Mouse (Mus musculus) B cell, adult 2 months (primary cell): Measurements from ENCODE around the gene Zfp362.

Experiments used
- DNase-seq, 2 experiments: peaks; one replicate each; pipeline ENCODE4 v3.0.0; 2022

The Zfp362 gene

DNA sequence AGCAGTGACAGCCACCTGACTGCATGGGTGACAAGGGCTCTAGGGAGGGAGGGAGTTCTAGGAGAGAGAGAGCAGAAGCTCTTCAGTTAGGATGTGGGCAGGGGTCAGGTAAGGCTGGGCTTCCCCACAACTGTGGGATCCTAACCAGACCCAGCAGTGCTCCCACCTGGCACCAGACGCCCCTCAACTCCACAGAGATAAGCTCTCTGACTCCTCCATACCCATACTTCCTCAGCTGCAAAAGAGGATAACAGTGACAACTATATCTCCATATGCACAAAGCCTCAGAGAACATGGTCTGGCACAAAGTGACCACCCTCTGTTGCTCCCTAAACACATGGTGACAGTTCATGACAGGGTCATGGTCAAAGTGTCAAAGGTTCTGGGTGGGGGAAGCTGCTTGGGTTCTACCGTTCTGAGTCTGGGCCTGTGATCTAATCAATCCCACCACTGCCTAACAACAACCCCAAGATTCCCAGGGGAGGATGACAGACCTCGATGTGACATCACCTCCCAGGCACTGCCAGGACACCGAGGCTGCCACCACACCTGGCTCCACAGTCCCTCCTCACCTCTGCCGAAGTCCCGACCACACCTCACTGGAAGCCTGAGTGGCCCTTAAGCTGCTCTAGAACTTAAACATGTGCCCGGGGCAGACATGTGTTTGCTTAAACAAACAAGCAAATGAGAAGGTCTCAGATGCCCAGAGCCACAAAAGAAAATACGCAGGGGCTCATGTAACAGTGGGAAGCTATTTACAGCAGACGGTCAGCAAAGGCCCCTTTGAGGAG lies 4.0 kb downstream of the Zfp362 start:
- DNase-seq = no peak

GRCm38 (mm10) chr4:128796788-128797187 lies 9.1 kb downstream of the Zfp362 start:
- DNase-seq = peak; percentile 26 to 33

DNA sequence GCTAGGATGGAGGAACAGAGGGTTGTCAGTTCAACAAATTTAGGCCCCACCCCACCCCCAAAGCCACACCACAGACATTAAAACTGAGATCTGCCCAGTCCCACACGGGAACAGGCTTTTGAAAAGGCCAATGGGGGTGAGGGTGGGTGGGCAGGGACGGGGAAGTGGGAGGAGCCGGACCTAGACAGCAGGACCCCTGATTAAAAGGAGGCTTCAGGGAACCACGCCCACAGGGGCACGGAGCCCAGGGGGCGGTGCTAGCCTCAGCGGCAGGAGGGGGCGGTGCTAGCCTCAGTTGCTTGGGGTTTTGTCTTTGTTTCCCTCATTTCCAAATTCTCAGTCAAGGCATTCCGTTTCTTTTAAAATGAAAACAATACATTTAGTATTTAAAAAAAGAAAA lies 10.2 kb downstream of the Zfp362 start:
- no peak for DNase-seq

- DNase-seq = no peak
Measured at GRCm38 (mm10) chr4:128794198-128794597, 11.6 kb downstream of the Zfp362 start.

GRCm38 (mm10) chr4:128793710-128794109 lies 12.1 kb downstream of the Zfp362 start:
- DNase-seq = no peak

DNA sequence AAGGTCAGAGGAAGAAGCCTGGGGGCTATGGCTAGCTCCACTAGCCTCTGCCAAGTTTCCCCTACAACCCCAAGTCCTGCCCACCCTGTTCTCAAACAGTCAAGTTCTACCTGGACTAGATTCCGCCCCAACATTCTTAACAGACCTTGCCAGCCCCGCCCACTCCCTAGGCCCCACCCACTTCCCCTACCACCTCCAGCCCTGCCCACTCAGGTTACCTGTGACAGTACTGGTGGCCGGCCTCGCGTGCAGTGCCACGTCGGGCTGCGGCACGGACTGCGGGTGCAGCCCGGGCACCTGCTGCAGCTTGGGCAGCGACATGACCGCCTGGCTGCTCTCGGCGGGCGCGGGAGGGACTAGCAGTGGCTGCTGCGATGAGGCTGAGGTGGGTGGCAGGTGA lies 16.2 kb downstream of the Zfp362 start:
- DNase-seq = no peak

- no peak for DNase-seq
Measured at GRCm38 (mm10) chr4:128788108-128788507, 17.7 kb downstream of the Zfp362 start.

- no peak for DNase-seq
Measured at GRCm38 (mm10) chr4:128787023-128787939, 18.6 kb downstream of the Zfp362 start.

DNA sequence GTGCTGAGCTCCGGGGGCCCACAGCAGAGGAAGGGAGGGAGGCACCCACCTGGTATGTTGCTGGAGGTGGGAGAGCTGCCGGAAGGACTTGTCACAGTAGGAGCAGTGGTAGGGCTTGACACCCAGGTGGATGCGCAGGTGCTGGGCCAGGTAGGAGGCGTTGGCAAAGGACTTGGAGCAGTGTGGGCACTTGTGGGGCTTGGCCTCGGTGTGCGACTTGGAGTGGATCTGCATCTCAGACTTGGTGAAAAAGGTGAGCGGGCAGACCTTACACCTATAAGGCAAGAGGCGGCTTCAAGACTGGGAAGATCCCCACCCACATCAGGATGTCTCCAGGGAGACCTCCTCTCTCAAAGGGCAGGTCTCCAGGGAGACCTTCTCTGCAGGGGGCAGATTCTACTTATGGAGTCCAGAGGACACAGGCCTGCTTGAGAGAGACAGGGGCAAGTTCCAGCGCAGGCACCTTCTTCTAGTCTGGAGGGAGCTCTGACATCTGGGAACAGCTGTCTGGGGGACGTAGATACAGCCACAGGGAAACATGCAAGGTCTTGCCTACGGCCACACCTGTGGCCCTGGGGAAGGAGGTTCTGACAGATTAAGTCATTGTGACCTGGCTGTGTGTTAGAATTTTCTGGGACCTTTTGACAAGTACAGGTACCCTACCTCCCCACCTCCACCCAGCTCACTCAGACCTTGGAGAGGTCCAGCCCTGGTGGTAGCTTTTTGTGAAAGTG lies 19.8 kb downstream of the Zfp362 start:
- no peak for DNase-seq

GRCm38 (mm10) chr4:128784950-128785631 lies 20.8 kb downstream of the Zfp362 start:
- DNase-seq = no peak

DNA sequence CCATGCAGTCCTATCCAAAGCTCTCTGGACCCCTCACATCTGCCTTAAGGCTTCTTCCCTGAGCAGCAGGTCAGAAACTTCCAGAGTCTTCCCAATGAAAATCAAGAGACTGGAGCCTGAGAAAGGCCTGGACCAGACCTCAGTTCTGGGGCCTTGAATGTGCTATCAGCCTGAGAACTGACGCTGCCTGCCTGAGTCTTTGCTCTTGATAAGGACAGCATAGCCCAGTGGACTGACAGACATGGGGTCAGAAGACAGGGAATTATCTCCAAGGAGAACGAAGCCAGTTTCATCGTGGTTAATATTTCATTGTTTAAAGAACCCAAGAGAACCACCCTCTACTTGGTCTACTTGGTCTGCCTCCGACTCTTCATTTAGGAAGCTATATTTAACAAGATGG lies 23.2 kb downstream of the Zfp362 start:
- no peak for DNase-seq

GRCm38 (mm10) chr4:128782037-128782436 lies 23.8 kb downstream of the Zfp362 start:
- DNase-seq = no peak

DNA sequence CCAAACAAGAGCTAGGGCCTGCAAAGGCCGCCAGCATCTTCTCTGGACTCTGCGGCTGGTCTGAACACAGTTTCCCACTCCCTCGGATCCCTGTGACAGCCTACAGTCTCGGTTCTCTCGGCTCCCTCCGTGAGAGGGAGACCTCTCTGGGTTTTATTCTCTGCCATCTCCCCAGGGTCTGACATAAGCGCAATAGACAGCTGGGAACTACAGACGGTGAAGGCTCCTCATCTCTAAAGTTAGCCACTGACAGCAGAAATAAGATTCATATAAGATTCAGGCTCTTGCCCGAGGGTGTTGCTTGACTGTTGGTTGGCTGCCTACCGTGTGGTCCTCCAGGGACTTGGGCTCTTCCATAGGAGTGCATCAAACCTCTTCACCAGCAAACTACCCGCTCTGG lies 28.3 kb downstream of the Zfp362 start:
- DNase-seq = no peak

DNA sequence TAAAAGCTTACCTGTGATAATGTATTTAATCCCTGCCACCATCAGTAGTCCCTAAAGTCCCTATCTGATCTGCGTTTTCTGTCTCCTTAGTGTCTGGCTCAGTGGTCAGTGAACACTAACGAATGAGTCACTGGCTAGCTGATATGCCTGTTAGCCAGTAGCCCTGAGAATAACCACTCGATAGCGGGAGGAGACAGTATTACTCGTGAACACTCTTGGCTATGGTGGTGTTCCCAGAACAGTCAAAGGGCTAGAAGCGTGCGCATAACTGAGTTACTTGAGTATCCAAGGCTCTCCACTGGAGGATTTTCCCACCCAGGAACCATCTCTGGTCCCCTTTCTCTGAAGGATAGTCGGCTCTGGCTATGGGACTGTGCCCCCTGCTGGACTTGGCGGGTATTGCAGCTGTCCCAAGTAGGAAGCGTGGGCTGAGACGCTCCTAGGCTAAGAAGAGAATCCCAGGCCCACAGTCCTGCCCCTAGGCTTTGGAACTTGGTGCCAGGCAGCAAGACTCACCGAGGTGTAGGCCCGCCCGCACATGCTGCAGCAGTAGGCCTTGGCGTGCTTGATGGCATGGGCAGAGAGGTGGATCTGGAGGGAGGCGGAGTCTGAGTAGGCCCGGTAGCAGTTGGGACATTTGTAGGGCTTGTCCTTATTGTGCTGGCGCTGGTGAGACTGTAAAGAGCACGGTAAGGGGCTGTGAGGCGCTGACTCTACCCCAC lies 29.1 kb downstream of the Zfp362 start:
- DNase-seq = peak; percentile 86

DNA sequence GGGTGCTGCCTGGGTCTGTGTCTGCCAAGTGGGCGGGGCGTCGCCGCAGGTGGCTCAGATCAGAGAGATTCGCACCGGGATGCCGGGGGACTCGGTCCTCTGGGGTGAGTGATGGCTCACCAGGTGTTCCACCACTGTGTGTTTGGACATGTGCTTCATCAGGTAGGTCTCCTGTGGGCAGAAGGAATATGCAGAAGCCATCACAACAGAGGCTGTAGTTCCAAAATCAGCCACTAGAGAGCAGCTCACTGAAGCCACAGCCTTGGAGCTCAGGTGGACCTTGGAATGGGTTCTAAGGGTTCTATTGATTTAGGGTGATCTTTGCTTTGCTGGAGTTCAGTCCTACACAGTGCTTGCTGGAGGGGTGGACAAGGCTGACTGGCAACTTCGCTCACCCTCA lies 31.4 kb downstream of the Zfp362 start:
- DNase-seq = peak; percentile 77

DNA sequence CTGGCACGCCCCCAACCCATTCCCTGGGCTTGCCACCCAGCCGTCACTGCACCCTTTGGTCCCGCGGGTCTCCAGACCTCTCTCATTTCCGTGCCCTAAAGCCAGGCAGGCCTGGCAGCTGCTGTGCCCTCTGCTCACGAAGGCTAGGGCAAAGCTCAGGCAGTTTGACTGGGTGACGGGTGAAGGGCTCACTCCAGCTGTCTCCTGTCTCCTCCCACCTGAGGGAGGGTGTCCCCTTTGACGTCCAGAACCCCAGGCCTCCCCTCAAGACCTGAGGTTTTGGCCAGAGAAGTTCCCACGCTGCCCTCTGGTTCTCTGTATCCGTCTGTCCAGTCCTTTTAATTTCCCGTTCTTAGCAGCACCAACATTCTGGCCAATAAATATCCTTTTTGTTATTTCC lies 32.0 kb downstream of the Zfp362 start:
- no peak for DNase-seq

- no peak for DNase-seq
Measured at GRCm38 (mm10) chr4:128770698-128771097, 35.1 kb downstream of the Zfp362 start.

DNA sequence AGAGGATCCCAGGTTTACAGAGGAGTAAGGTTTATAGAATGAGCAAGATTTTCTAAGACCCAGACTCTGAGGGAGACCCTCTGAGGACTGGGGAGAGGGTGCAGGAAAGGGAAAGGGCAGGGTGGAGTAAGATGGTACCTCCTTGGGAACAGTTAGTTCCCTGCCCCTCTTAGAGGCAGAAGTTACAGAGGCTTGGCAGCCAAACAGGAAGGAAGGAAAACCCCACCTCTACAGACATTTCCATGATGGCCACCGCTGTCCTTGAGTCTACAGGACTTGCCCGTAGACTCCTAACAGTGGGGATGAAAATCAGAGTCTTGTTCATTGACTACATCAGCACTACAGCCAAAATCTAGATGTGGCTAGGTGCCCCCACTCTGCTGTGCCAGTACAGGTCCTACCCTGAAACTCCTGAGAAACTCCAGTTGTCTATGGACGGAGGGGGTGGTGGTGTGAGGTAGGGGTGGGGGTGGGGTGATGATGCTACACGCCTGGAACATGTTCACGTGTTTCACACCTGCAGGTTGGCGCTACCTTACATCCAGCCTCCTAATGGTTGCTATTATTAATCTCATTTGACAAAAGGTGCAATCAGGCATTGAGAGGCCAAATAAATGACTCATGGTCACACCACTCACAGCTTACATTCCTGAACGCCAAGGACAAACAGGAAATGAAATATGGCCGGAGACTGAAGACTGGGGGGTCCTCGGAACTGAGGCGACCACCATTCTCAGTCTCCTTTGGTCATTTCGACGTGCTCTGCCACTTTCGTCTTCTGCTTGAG lies 36.1 kb downstream of the Zfp362 start:
- no peak for DNase-seq

- no peak for DNase-seq
Measured at GRCm38 (mm10) chr4:128768120-128768519, 37.7 kb downstream of the Zfp362 start.

- DNase-seq = no peak
Measured at GRCm38 (mm10) chr4:128766929-128767328, 38.9 kb downstream of the Zfp362 start.

DNA sequence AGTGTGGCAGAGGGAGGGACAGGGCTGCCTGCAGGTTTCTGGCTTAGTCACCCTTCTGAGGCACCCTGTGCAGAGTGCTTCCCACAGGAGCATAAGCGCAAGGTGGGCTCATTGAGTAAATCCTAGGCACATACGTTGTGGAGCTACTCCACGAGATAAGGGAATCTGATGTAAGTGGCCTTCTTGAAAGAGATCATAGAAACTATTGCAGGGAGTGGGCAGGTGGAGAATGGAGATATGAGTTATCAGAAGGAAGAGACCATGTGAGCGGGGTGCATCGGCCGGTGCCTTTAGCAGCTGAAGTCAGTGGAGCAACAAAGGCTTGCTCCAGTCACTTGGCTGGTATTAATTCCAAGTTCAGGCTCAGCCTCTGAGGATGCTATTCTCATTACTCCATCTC lies 45.8 kb downstream of the Zfp362 start:
- no peak for DNase-seq
